Mouse (Mus musculus) bone marrow, adult 2 months (tissue): ENCODE results near the gene Rpl35a. TPM values are rescaled to one million over a fixed set of nuclear protein-coding genes. Genes with fewer than 3 reads are reported as not detected.

Experiments
- H3K27ac ChIP-seq: fragments of 200-500 bp; 2 replicates; pipeline ENCODE4 v1.5.1; 2012; ENCODE audit warnings: low read depth, mild to moderate bottlenecking, control low read depth, inconsistent platforms, low read length; ENCODE audit not compliant: control insufficient read depth, poor library complexity, insufficient read depth
- H3K4me1 ChIP-seq: fragments of 200-500 bp; 2 replicates; pipeline ENCODE4 v1.6.1; 2011; ENCODE audit warnings: low read length; ENCODE audit not compliant: control insufficient read depth, insufficient read depth
- H3K4me3 ChIP-seq: fragments of 200-500 bp; replicated peaks from 2 replicates; pipeline ENCODE3; 2011; ENCODE audit warnings: mild to moderate bottlenecking, low read depth, low read length, control low read depth; ENCODE audit not compliant: control insufficient read depth
- CTCF ChIP-seq: fragments of 200-500 bp; IDR thresholded peaks from 2 replicates; pipeline ENCODE4 v1.5.1; 2011; ENCODE audit warnings: low read length, control low read depth; ENCODE audit not compliant: control insufficient read depth, insufficient read depth
- POLR2A ChIP-seq: fragments of 200-500 bp; IDR thresholded peaks from 2 replicates; pipeline ENCODE4 v1.6.1; 2011; ENCODE audit warnings: low read depth, mild to moderate bottlenecking, control low read depth, low read length, borderline replicate concordance; ENCODE audit not compliant: control insufficient read depth
- WGBS: fragments of 180-500 bp; shearing (Covaris S2); methylation state at CpG from one replicate; pipeline ENCODE4 v1.1.7; 2018; 5-methylcytosine and 5-hydroxymethylcytosine counted together
- polyA plus RNA-seq: library from polyadenylated mRNA; stranded (reverse); fragments of >200 nt; gene quantifications from 2 replicates; pipeline ENCODE4 v1.2.4, GENCODE M21; 2011; ENCODE audit warnings: low replicate concordance; ENCODE audit not compliant: missing spikeins, insufficient read depth, insufficient read length

Rpl35a gene
- polyA plus RNA-seq, 1 experiment = 1,406 TPM

DNA sequence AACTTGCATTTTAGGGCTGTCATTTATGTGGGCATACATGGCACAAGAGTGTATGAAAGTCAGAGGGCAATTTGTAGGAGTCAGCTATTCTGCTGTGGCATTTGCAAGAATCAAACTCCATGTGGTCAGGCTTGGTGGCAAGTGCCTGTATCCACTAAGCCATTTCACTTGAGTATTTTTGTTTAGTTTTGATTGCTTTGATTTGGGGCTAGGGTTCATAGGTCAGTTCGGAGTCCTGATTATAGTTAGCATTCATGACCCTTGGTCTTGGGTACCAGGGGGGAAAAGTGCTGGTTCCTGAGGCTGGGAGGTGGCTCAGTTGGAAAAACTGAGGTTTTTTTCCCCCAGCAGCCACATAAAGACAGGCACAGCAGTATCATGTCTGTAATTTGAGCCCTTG, 3.2 kb downstream of the Rpl35a start:
- no peak overlapping the region for H3K4me3 ChIP-seq
- no peak for TF ChIP-seq CTCF
- TF ChIP-seq POLR2A = no peak
- peaks cover 3% of the 10 kb centered on the region; the same call in 1 of the 2 replicates for H3K4me1 ChIP-seq
- WGBS = 90% methylated on average over 1 of the region's 1 CpGs
- no peak overlapping the region for H3K27ac ChIP-seq

DNA sequence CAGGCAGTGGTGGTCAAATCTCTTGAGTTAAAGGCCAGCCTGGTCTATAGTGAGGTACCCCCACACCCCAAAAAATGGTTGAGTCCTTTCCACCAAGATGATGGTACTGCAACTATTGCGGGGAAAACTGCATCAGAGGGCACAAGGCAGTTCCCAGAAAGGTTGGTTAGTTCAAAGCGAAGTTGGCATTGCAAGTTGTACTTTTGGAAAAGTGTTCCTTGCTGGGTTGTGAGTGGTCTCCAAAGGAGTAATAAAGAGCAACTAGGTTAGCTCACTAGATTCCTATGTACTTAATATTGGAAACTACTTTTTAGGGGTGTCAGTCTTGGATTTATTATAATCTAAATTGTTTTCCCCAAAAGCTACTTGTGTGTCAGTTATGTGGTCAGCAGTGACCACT, 4.7 kb downstream of the Rpl35a start:
- Histone ChIP-seq H3K4me1 (peaks cover 3% of the 10 kb centered on the region; the same call in 1 of the 2 replicates), H3K27ac (no peak overlapping the region), H3K4me3 (no peak overlapping the region)
- TF ChIP-seq CTCF (no peak), POLR2A (no peak)
- 86% methylated on average over 2 of the region's 2 CpGs for WGBS

DNA sequence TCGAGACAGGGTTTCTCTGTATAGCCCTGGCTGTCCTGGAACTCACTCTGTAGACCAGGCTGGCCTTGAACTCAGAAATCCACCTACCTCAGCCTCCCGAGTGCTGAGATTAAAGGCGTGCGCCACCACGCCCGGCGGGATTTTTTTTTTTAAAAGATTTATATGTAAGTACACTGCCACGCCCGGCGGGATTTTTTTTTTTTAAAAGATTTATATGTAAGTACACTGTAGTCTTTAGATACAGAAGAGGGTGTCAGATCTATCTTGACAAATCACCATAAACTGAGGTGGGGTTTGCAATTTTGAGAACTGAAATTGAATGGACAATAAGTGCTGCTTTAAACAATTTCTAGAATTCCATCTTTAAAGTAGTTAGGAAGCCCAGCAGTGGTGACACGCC, 5.1 kb downstream of the Rpl35a start:
- TF ChIP-seq POLR2A (no peak), CTCF (no peak)
- H3K27ac ChIP-seq = no peak overlapping the region
- 55% methylated on average over 11 of the region's 11 CpGs for WGBS
- no peak overlapping the region for H3K4me3 ChIP-seq
- H3K4me1 ChIP-seq = peaks cover 3% of the 10 kb centered on the region; the same call in 1 of the 2 replicates

DNA sequence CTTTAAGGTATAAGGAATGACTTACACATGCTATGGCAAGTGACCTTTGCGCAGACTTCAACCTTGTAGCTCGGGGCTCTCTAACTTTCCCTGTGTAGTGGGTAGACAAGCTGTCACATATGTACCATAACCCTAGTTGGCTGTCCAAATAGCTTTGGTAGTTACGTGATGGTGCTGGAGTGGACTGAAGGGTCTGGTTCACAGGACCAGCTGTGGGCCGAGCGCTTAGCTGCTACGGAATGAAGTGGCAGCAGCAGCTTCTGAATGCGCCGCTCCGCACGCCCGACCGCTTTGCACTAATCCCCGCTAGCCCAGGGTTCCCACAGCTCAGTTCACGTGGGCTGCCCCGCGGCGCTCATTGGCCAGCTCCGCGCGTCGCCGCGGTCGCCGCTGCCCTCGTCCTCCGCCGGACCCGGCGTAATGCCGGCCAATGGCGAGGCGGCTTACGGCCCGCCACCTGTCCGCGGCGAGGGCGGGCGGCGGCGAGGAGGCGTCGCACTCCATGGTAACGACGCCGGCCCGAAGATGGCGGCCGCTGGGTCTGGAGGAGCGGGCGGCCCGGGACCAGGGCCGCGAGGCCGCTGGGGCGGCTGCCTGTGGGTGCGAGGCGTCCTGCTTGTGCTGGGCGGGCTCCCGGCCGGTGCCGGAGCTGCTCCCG, 5.9 kb downstream of the Rpl35a start, which contains the start of gene Lmln:
Gene Lmln (plus strand): TSS at position 498 of the 658 bp plus-strand sequence.
- TF ChIP-seq CTCF (no peak), POLR2A (peak; percentile 76; the same call in 1 of the 2 replicates)
- WGBS = under 1% methylated on average over 64 of the region's 64 CpGs
- peaks cover 3% of the 10 kb centered on the region; the same call in 1 of the 2 replicates for H3K4me1 ChIP-seq

DNA sequence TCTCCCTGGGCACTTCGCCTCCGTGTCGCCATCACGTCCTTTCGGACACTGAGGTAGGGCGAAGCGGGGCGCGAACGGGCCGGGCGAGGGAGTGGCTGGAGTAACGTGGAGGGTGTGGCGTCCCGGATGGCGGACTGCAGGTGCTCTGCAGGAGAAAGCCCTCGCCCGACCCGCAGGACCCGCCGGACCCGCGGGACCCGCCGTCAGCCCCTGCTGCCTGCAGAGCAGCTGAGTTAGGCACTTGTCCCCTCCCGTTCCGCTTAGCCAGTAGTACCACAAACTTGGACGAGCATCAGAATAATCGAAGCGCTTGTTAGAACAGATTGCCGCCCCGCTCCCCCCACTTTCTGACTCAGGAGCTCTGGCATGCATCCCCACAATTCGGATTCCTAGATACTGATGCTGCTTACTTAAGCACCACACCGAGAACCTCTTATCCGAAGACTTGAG, 6.5 kb downstream of the Rpl35a start:
- peak overlapping the region; percentile 60 for H3K27ac ChIP-seq
- WGBS = under 1% methylated on average over 35 of the region's 35 CpGs
- TF ChIP-seq CTCF (no peak), POLR2A (no peak)
- H3K4me3 ChIP-seq = peak overlapping the region; percentile 92
- peaks cover 3% of the 10 kb centered on the region; the same call in 1 of the 2 replicates for H3K4me1 ChIP-seq

More for the DNA sequence above, 5.9 kb downstream of the Rpl35a start, which contains the start of gene Lmln:
- Histone ChIP-seq H3K27ac (peak within 1 kb of the TSS; percentile 60), H3K4me3 (peak within 1 kb of the TSS; percentile 92)

DNA sequence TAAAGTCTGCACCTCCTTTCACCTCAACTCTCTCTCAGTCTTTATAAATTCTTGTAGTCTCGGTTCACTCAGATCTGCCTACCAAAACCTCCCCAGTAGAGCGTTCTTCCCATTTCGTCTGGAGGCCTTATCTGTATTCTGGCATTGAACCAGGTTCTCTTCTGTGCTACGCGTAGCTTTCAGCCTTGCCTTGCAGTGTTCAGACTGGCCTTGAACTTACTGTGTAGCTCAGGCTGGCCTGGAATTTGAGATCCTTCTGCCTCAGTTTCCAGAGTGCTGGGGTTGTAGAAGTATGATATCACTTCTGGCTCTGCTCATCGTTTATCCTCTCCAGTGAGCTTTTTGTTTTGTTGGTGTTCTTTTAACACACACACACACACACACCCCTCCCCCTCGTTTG, 7.0 kb downstream of the Rpl35a start:
- Histone ChIP-seq H3K27ac (no peak overlapping the region), H3K4me3 (peak overlapping the region; percentile 92), H3K4me1 (peaks cover 1% of the 10 kb centered on the region; the same call in 1 of the 2 replicates)
- 21% methylated on average over 7 of the region's 7 CpGs for WGBS
- TF ChIP-seq POLR2A = no peak
- TF ChIP-seq CTCF = no peak

DNA sequence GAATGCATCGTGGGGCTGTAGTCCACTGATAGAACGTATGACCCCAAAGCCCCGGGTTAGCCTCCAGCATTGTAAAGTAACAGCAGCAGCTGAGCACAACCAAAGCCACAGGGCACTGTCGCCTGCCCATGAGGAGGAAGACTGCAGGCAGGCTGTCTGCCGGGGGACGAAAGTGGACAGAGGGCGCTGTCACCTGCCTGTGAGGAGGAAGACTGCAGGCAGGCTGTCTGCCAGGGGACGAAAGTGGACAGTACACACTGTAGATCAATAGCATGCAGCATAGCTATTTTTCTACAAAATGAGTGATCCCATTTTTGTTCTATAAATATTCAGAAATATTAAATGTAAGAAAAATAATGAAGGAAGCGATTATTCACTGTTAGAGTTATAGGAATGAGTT, 8.4 kb downstream of the Rpl35a start:
- Histone ChIP-seq H3K27ac (no peak overlapping the region), H3K4me3 (no peak overlapping the region), H3K4me1 (peaks cover 1% of the 10 kb centered on the region; the same call in 1 of the 2 replicates)
- 81% methylated on average over 9 of the region's 9 CpGs for WGBS
- TF ChIP-seq POLR2A = no peak
- no peak for TF ChIP-seq CTCF

DNA sequence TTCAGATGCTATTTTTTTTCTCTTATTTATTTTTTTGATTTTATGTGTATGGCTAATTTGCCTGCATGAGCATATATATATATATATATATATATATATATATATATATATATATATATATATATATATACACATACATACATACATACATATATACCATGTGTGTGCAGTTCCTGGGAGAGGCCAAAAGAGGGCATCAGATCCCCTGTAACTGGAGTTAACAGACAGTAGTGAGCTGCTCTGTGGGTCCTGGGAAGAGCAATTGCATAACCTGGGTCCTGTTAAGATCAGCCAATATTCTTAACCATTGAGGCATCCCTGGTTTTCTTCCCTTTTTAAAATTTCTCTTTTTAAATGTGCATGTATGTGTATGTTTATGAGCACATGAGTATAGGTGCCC, 14.7 kb downstream of the Rpl35a start:
- Histone ChIP-seq H3K4me3 (no peak overlapping the region), H3K27ac (no peak overlapping the region), H3K4me1 (no peaks in the 10 kb centered on the region; the same call in 1 of the 2 replicates)
- TF ChIP-seq POLR2A (no peak), CTCF (no peak)
